Mouse (Mus musculus): ENCODE results near the gene Fam192a. TPM values are rescaled to one million over a fixed set of nuclear protein-coding genes. Genes with fewer than 3 reads are reported as not detected.

Fam192a gene
- total RNA-seq, 2 experiments from 2014 or later: 33.9 to 38.6 TPM

- peak in 1 of 2 experiments; percentile 42 for DNase-seq (ENCODE audit: low spot score in 2 of 2)
- intact Hi-C loops (cut with DNase I): loop anchor here (10.0 kb wide), 1 partner anchor 247 kb away; no protein-coding TSS in a partner anchor
Observed at GRCm38 (mm10) chr8:94581820-94582483, 19.8 kb downstream of the Fam192a start.

- no peak for DNase-seq (ENCODE audit: low spot score in 2 of 2)
- intact Hi-C loops (cut with DNase I): no loop called here
Observed at GRCm38 (mm10) chr8:94575148-94575547, 26.6 kb downstream of the Fam192a start.

GRCm38 (mm10) chr8:94574159-94574907 is 27.5 kb downstream of the Fam192a start:
- intact Hi-C loops (cut with DNase I): no loop called here
- DNase-seq (ENCODE audit: low spot score in 2 of 2): peak; percentile 78 to 81

GRCm38 (mm10) chr8:94571896-94572295 is 29.9 kb downstream of the Fam192a start:
- no peak for DNase-seq (ENCODE audit: low spot score in 2 of 2)
- intact Hi-C loops (cut with DNase I): no loop called here

GRCm38 (mm10) chr8:94569419-94569818 is 32.4 kb downstream of the Fam192a start:
- intact Hi-C loops (cut with DNase I): no loop called here
- DNase-seq (ENCODE audit: low spot score in 2 of 2): no peak

GRCm38 (mm10) chr8:94568098-94568497 is 33.7 kb downstream of the Fam192a start:
- DNase-seq (ENCODE audit: low spot score in 2 of 2): no peak
- intact Hi-C loops (cut with DNase I): no loop called here

GRCm38 (mm10) chr8:94567159-94567849 is 34.5 kb downstream of the Fam192a start:
- intact Hi-C loops (cut with DNase I): no loop called here
- no peak for DNase-seq (ENCODE audit: low spot score in 2 of 2)

GRCm38 (mm10) chr8:94566446-94567158 is 35.2 kb downstream of the Fam192a start:
- DNase-seq (ENCODE audit: low spot score in 2 of 2): no peak
- intact Hi-C loops (cut with DNase I): no loop called here

- no peak for DNase-seq (ENCODE audit: low spot score in 2 of 2)
- intact Hi-C loops (cut with DNase I): no loop called here
Observed at GRCm38 (mm10) chr8:94566033-94566432, 35.8 kb downstream of the Fam192a start.

GRCm38 (mm10) chr8:94564421-94564820 is 37.4 kb downstream of the Fam192a start:
- DNase-seq (ENCODE audit: low spot score in 2 of 2): no peak
- intact Hi-C loops (cut with DNase I): no loop called here

- peak in 1 of 2 experiments; percentile 49 for DNase-seq (ENCODE audit: low spot score in 2 of 2)
- intact Hi-C loops (cut with DNase I): no loop called here
Observed at GRCm38 (mm10) chr8:94561256-94561655, 40.5 kb downstream of the Fam192a start.

- no peak for DNase-seq (ENCODE audit: low spot score in 2 of 2)
- intact Hi-C loops (cut with DNase I): no loop called here
Observed at GRCm38 (mm10) chr8:94557281-94557680, 44.5 kb downstream of the Fam192a start.

GRCm38 (mm10) chr8:94552696-94553095 is 49.1 kb downstream of the Fam192a start:
- intact Hi-C loops (cut with DNase I): no loop called here
- DNase-seq (ENCODE audit: low spot score in 2 of 2): no peak

- intact Hi-C loops (cut with DNase I): no loop called here
- DNase-seq (ENCODE audit: low spot score in 2 of 2): peak; percentile 77 to 95
Observed at GRCm38 (mm10) chr8:94551471-94552422, 50.0 kb downstream of the Fam192a start.

- intact Hi-C loops (cut with DNase I): no loop called here
- DNase-seq (ENCODE audit: low spot score in 2 of 2): no peak
Observed at GRCm38 (mm10) chr8:94549998-94550397, 51.8 kb downstream of the Fam192a start.

GRCm38 (mm10) chr8:94549482-94549881 is 52.3 kb downstream of the Fam192a start:
- intact Hi-C loops (cut with DNase I): no loop called here
- no peak for DNase-seq (ENCODE audit: low spot score in 2 of 2)

- intact Hi-C loops (cut with DNase I): no loop called here
- DNase-seq (ENCODE audit: low spot score in 2 of 2): no peak
Observed at GRCm38 (mm10) chr8:94549041-94549440, 52.8 kb downstream of the Fam192a start.

GRCm38 (mm10) chr8:94543981-94544380 is 57.8 kb downstream of the Fam192a start:
- DNase-seq (ENCODE audit: low spot score in 2 of 2): no peak
- intact Hi-C loops (cut with DNase I): no loop called here
